Mouse (Mus musculus): Measurements from ENCODE around the gene Rps21.

The Rps21 gene

GRCm38 (mm10) chr2:180290503-180290902 is 33.3 kb downstream of the Rps21 start:
- DNase-seq (ENCODE audit: low spot score in 2 of 2), result no peak

- DNase-seq (ENCODE audit: low spot score in 2 of 2), result no peak
These were observed 34.4 kb downstream of the Rps21 start for GRCm38 (mm10) chr2:180291566-180291965.

- DNase-seq (ENCODE audit: low spot score in 2 of 2), result no peak
These were observed 34.8 kb downstream of the Rps21 start for GRCm38 (mm10) chr2:180292026-180292425.

- no peak for DNase-seq (ENCODE audit: low spot score in 2 of 2)
These were observed 35.7 kb downstream of the Rps21 start for GRCm38 (mm10) chr2:180292906-180293305.

GRCm38 (mm10) chr2:180300252-180300651 is 43.1 kb downstream of the Rps21 start:
- no peak for DNase-seq (ENCODE audit: low spot score in 2 of 2)

- DNase-seq (ENCODE audit: low spot score in 2 of 2), result no peak
These were observed 43.6 kb downstream of the Rps21 start for GRCm38 (mm10) chr2:180300771-180301170.

- no peak for DNase-seq (ENCODE audit: low spot score in 2 of 2)
These were observed 45.0 kb downstream of the Rps21 start for GRCm38 (mm10) chr2:180302201-180302600.

GRCm38 (mm10) chr2:180303468-180303867 is 46.3 kb downstream of the Rps21 start:
- no peak for DNase-seq (ENCODE audit: low spot score in 2 of 2)

GRCm38 (mm10) chr2:180304554-180304953 is 47.4 kb downstream of the Rps21 start:
- no peak for DNase-seq (ENCODE audit: low spot score in 2 of 2)

- no peak for DNase-seq (ENCODE audit: low spot score in 2 of 2)
These were observed 48.3 kb downstream of the Rps21 start for GRCm38 (mm10) chr2:180305490-180305889.

GRCm38 (mm10) chr2:180306009-180306408 is 48.8 kb downstream of the Rps21 start:
- DNase-seq (ENCODE audit: low spot score in 2 of 2), result no peak

- no peak for DNase-seq (ENCODE audit: low spot score in 2 of 2)
These were observed 49.4 kb downstream of the Rps21 start for GRCm38 (mm10) chr2:180306423-180307168.

- no peak for DNase-seq (ENCODE audit: low spot score in 2 of 2)
These were observed 50.5 kb downstream of the Rps21 start for GRCm38 (mm10) chr2:180307680-180308079.

Data from thymus, postnatal 10 days (tissue).